Mouse (Mus musculus) C2C12 (cell line): Measurements from ENCODE around the gene Fat2. TPM values are rescaled to one million over a fixed set of nuclear protein-coding genes. Genes with fewer than 3 reads are reported as not detected.
A peak's percentile ranks its signal among the peaks of the same experiment; 100 is the strongest.

Experiments
- H3K27me3 ChIP-seq: one replicate; pipeline ENCODE4 v1.6.1; 2011; ENCODE audit not compliant: control insufficient read depth, insufficient read depth, insufficient read length
- H3K36me3 ChIP-seq: one replicate; pipeline ENCODE4 v1.6.1; 2011; ENCODE audit not compliant: control insufficient read depth, insufficient read depth
- H3K4me3 ChIP-seq: one replicate; pipeline ENCODE4 v1.5.1; 2011; ENCODE audit warnings: mild to moderate bottlenecking, control low read depth; ENCODE audit not compliant: poor library complexity, insufficient read depth, severe bottlenecking
- H3K79me2 ChIP-seq: one replicate; pipeline ENCODE4 v1.6.1; 2011; ENCODE audit not compliant: control insufficient read depth, insufficient read depth
- H3K79me3 ChIP-seq: one replicate; pipeline ENCODE4 v1.6.1; 2011; ENCODE audit warnings: low read depth, control low read depth
- H3ac ChIP-seq: one replicate; pipeline ENCODE3; 2011; ENCODE audit warnings: low read depth; ENCODE audit not compliant: control insufficient read depth, insufficient read length
- CEBPB ChIP-seq: IDR thresholded peaks from one replicate; pipeline ENCODE4 v1.6.1; 2011; ENCODE audit warnings: low read depth, mild to moderate bottlenecking, control low read depth, moderate library complexity
- CTCF ChIP-seq: IDR thresholded peaks from one replicate; pipeline ENCODE4 v1.5.1; 2011; ENCODE audit not compliant: control insufficient read depth, insufficient read depth, insufficient read length
- FOSL1 ChIP-seq: IDR thresholded peaks from one replicate; pipeline ENCODE4 v1.8.0; 2011; ENCODE audit warnings: mild to moderate bottlenecking, low read length; ENCODE audit not compliant: poor library complexity, insufficient read depth, severe bottlenecking
- MAX ChIP-seq: IDR thresholded peaks from one replicate; pipeline ENCODE4 v1.6.1; 2011; ENCODE audit warnings: mild to moderate bottlenecking, control low read depth
- MYOD1 ChIP-seq: IDR thresholded peaks from one replicate; pipeline ENCODE4 v1.6.1; 2011; ENCODE audit warnings: low read depth; ENCODE audit not compliant: control insufficient read depth, insufficient read length
- MYOG ChIP-seq: IDR thresholded peaks from one replicate; pipeline ENCODE4 v1.6.1; 2011; ENCODE audit not compliant: control insufficient read depth, insufficient read length; ENCODE audit errors: extremely low read depth
- USF1 ChIP-seq: IDR thresholded peaks from one replicate; pipeline ENCODE4 v1.6.1; 2011; ENCODE audit warnings: low read depth, mild to moderate bottlenecking, control low read depth, moderate library complexity
- long read RNA-seq, 2 experiments: library from polyadenylated mRNA; unstranded; transcript quantifications; one replicate each; pipeline ENCODE4 v2.0.0; 2019 to 2020
- polyA plus RNA-seq: library from polyadenylated mRNA; unstranded; fragments of >200 nt; fragmentation: generic; extraction: Trizol; gene quantifications from one replicate; pipeline ENCODE4 v1.2.1, GENCODE M21; 2012; ENCODE audit warnings: missing spikeins

Gene Fat2
- polyA plus RNA-seq: 0.19 TPM
- long read RNA-seq, experiment 1: 0 reads
- long read RNA-seq, experiment 2, partial matches to known transcripts: 2 of 2 reads
- long read RNA-seq, experiment 2, other reads (novel, unspliced or antisense): 0 of 2 reads

GRCm38 (mm10) chr11:55336101-55336891 lies at the start of gene Fat2:
Gene Fat2 (minus strand): TSS chr11:55336564.
- Histone ChIP-seq H3K4me3 (no peak within 1 kb of the TSS), H3K27me3 (peaks cover 46% of the 10 kb centered on the region), H3K79me2 (no peaks in the 10 kb centered on the region), H3K79me3 (no peaks in the 10 kb centered on the region), H3K36me3 (no peaks in the 10 kb centered on the region), H3ac (no peak within 1 kb of the TSS)
- TF ChIP-seq MAX: no peak
- no peak for TF ChIP-seq FOSL1
- TF ChIP-seq MYOD1: no peak
- TF ChIP-seq USF1: no peak
- no peak for TF ChIP-seq MYOG
- TF ChIP-seq CTCF: no peak
- no peak for TF ChIP-seq CEBPB

GRCm38 (mm10) chr11:55383463-55384045 lies 47.2 kb upstream of the Fat2 start:
- Histone ChIP-seq H3K4me3 (no peak overlapping the region), H3K79me2 (no peaks in the 10 kb centered on the region), H3K79me3 (no peaks in the 10 kb centered on the region), H3K36me3 (no peaks in the 10 kb centered on the region), H3K27me3 (peaks cover 4% of the 10 kb centered on the region), H3ac (no peak overlapping the region)
- TF ChIP-seq MAX (no peak), CTCF (no peak), MYOD1 (no peak), FOSL1 (no peak), CEBPB (no peak), USF1 (no peak), MYOG (no peak)

- Histone ChIP-seq H3K4me3 (no peak overlapping the region), H3ac (no peak overlapping the region), H3K79me2 (no peaks in the 10 kb centered on the region), H3K79me3 (no peaks in the 10 kb centered on the region), H3K27me3 (peaks cover 4% of the 10 kb centered on the region), H3K36me3 (no peaks in the 10 kb centered on the region)
- no peak for TF ChIP-seq MYOG
- TF ChIP-seq FOSL1: no peak
- TF ChIP-seq MAX: no peak
- TF ChIP-seq USF1: no peak
- TF ChIP-seq MYOD1: no peak
- no peak for TF ChIP-seq CEBPB
- no peak for TF ChIP-seq CTCF
Measured at GRCm38 (mm10) chr11:55380908-55381307, 44.5 kb upstream of the Fat2 start.

- no peak overlapping the region for H3ac ChIP-seq
- no peaks in the 10 kb centered on the region for H3K27me3 ChIP-seq
- H3K36me3 ChIP-seq: no peaks in the 10 kb centered on the region
- no peak for TF ChIP-seq USF1
- no peak for TF ChIP-seq CTCF
- no peak for TF ChIP-seq MYOG
- TF ChIP-seq CEBPB: no peak
- peak; percentile 51 for TF ChIP-seq MYOD1
- no peaks in the 10 kb centered on the region for H3K79me2 ChIP-seq
- no peak overlapping the region for H3K4me3 ChIP-seq
- no peaks in the 10 kb centered on the region for H3K79me3 ChIP-seq
Measured at GRCm38 (mm10) chr11:55378371-55378770, 42.0 kb upstream of the Fat2 start.

- Histone ChIP-seq H3ac (no peak overlapping the region), H3K36me3 (no peaks in the 10 kb centered on the region), H3K27me3 (peaks cover 13% of the 10 kb centered on the region), H3K79me2 (no peaks in the 10 kb centered on the region), H3K4me3 (no peak overlapping the region), H3K79me3 (no peaks in the 10 kb centered on the region)
- no peak for TF ChIP-seq CTCF
- no peak for TF ChIP-seq FOSL1
- no peak for TF ChIP-seq MAX
- TF ChIP-seq USF1: no peak
- TF ChIP-seq MYOD1: no peak
- TF ChIP-seq MYOG: no peak
- no peak for TF ChIP-seq CEBPB
Measured at GRCm38 (mm10) chr11:55373838-55374237, 37.5 kb upstream of the Fat2 start.
